In the genomic region with DNA sequence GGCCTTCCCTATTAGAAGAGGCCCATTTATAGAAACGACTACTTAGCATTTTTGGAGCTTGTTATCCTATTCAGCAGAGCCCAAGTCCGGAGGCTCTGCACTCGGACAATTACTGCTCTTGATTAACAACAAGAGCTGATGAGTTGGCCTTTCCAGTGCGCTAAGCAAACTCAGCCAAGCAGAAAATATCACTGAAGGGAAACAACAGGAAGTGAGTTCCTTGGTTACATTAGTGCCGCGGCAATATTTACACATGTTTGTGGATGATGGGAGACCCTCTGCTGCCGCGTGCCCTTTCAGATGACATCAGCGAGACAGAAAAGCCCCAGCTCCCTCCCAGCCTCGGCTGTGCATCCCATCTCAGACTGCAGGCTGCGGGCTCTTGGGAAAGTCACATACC, we compare ENCODE assay signal across 9 mouse cellular contexts.
A peak's percentile ranks its signal among the peaks of the same experiment; 100 is the strongest.
DNase-seq lines count a peak whose midpoint lies in the region; ATAC-seq lines count a peak whose summit lies in the region.
"Had no signal": no experiment of that assay in that cellular context is flagged by ENCODE, and none has a peak within 500 bp of the region (broad histone marks: within the 10 kb centered on the region; RNA-seq: fewer than 3 reads in every experiment).

No protein-coding gene starts in this region.

- no peak for ATAC-seq in midbrain, embryonic 15.5 days (replicated peaks)
- ATAC-seq in forebrain, embryonic 11.5 days (replicated peaks; ENCODE audit: low FRiP score), result peak; percentile 73

- H3K9me3 ChIP-seq in midbrain, embryonic 10.5 days (replicated peaks), result no peaks in the 10 kb centered on the region
- no peaks in the 10 kb centered on the region for H3K9me3 ChIP-seq in midbrain, embryonic 15.5 days
- H3K9me3 ChIP-seq in forebrain, embryonic 11.5 days (ENCODE audit: control insufficient read depth, low read length), result no peaks in the 10 kb centered on the region

- H3K27ac ChIP-seq in midbrain, embryonic 10.5 days (replicated peaks), result peak overlapping the region; percentile 28; the same call in 1 of the 2 replicates
- no peak overlapping the region for H3K27ac ChIP-seq in midbrain, embryonic 15.5 days
- H3K27ac ChIP-seq in forebrain, embryonic 11.5 days (ENCODE audit: low read depth, low read length), result no peak overlapping the region

- no peak for DNase-seq in midbrain, embryonic 10.5 days (ENCODE audit: low spot score)
- DNase-seq in forebrain, embryonic 11.5 days (ENCODE audit: low spot score), result peak; percentile 73
- DNase-seq in layer of hippocampus, adult 9-11 months, result peak; percentile 59
- DNase-seq in telencephalon, adult 2 months (ENCODE audit: low read depth, low spot score), result peak; percentile 10
- no peak for DNase-seq in lung, adult 18-20 months
- no peak for DNase-seq in heart, adult 11 months
- DNase-seq: lung, adult 2 months; thymus, postnatal 14 days had no signal

- H3K4me2 ChIP-seq in midbrain, embryonic 15.5 days, result no peak overlapping the region
- H3K4me2 ChIP-seq in forebrain, embryonic 11.5 days (ENCODE audit: low read depth, low read length, severe bottlenecking), result no peak overlapping the region

- WGBS in midbrain, embryonic 10.5 days, result 54% methylated on average over 11 of the region's 11 CpGs
- WGBS in midbrain, embryonic 15.5 days, result 33% methylated on average over 11 of the region's 11 CpGs
- WGBS in forebrain, embryonic 11.5 days, result 13% methylated on average over 11 of the region's 11 CpGs

- no peaks in the 10 kb centered on the region for H3K36me3 ChIP-seq in midbrain, embryonic 10.5 days
- no peaks in the 10 kb centered on the region for H3K36me3 ChIP-seq in midbrain, embryonic 15.5 days (replicated peaks)
- no peaks in the 10 kb centered on the region for H3K36me3 ChIP-seq in forebrain, embryonic 11.5 days (ENCODE audit: control insufficient read depth, insufficient read depth, low read length)

- H3K9ac ChIP-seq in midbrain, embryonic 15.5 days, result no peak overlapping the region
- no peak overlapping the region for H3K9ac ChIP-seq in forebrain, embryonic 11.5 days (ENCODE audit: low read length)

- H3K27me3 ChIP-seq in midbrain, embryonic 10.5 days (ENCODE audit: low read depth, poor library complexity, severe bottlenecking), result peaks cover 58% of the 10 kb centered on the region; the same call in 1 of the 2 replicates
- H3K27me3 ChIP-seq in midbrain, embryonic 15.5 days (replicated peaks), result no peaks in the 10 kb centered on the region
- peaks cover 82% of the 10 kb centered on the region for H3K27me3 ChIP-seq in forebrain, embryonic 11.5 days (ENCODE audit: control insufficient read depth, insufficient read depth, low read length)

- no peak overlapping the region for H3K4me3 ChIP-seq in midbrain, embryonic 10.5 days
- H3K4me3 ChIP-seq in midbrain, embryonic 15.5 days, result no peak overlapping the region
- no peak overlapping the region for H3K4me3 ChIP-seq in forebrain, embryonic 11.5 days (ENCODE audit: low read depth, low read length)

- H3K4me1 ChIP-seq in midbrain, embryonic 10.5 days, result peaks cover 18% of the 10 kb centered on the region
- H3K4me1 ChIP-seq in midbrain, embryonic 15.5 days, result peaks cover 7% of the 10 kb centered on the region; the same call in 1 of the 2 replicates
- H3K4me1 ChIP-seq in forebrain, embryonic 11.5 days (replicated peaks; ENCODE audit: control insufficient read depth, insufficient read depth, low read length), result peaks cover 9% of the 10 kb centered on the region; the same call in 1 of the 2 replicates

Comparison
In these comparisons a context has a peak if more than half of its experiments do, and no peak if none do; other contexts are left out.
1. DNase-seq: peak in forebrain, embryonic 11.5 days (single experiment), layer of hippocampus, adult 9-11 months (single experiment) and telencephalon, adult 2 months (single experiment); none in midbrain, embryonic 10.5 days (single experiment), lung, adult 18-20 months (0 of 2) and heart, adult 11 months (single experiment).